In genomic region chr10:79821731-79822130, GRCm38 (mm10) we compare ENCODE assay signal across 14 mouse cellular contexts. TPM values are rescaled to one million over a fixed set of nuclear protein-coding genes. Genes with fewer than 3 reads are reported as not detected.
A peak's percentile ranks its signal among the peaks of the same experiment; 100 is the strongest.
DNase-seq lines count a peak whose midpoint lies in the region; ATAC-seq lines count a peak whose summit lies in the region.
"Had no signal": no experiment of that assay in that cellular context is flagged by ENCODE, and none has a peak within 500 bp of the region (broad histone marks: within the 10 kb centered on the region; RNA-seq: fewer than 3 reads in every experiment).

No protein-coding gene starts in this region.

- H3K27ac ChIP-seq in kidney, embryonic 14.5 days (ENCODE audit: low read depth, low read length), result peak overlapping the region; percentile 63; the same call in 1 of the 2 replicates
- H3K27ac ChIP-seq in neural tube, embryonic 13.5 days (replicated peaks), result 0 out of 2 replicates have a peak overlapping the region, but pooled peaks have one; percentile 59
- no peak overlapping the region for H3K27ac ChIP-seq in neural tube, embryonic 15.5 days (replicated peaks)
- peak overlapping the region; percentile 92 for H3K27ac ChIP-seq in intestine, embryonic 16.5 days (ENCODE audit: low read length)
- H3K27ac ChIP-seq: hindbrain, embryonic 15.5 days; liver, embryonic 13.5 days; midbrain, embryonic 15.5 days; neural tube, embryonic 12.5 days had no signal

- no peak for DNase-seq in kidney, adult 8-10 months
- no peak for DNase-seq in gastrocnemius, postnatal 10 days
- DNase-seq in urinary bladder, adult 2 months (ENCODE audit: low spot score), result no peak
- DNase-seq: cerebellum, postnatal 36 days; liver, embryonic 13.5 days; thymus, adult 2 months had no signal

- H3K36me3 ChIP-seq in kidney, embryonic 14.5 days (ENCODE audit: control insufficient read depth, insufficient read depth, low read length), result peaks cover 25% of the 10 kb centered on the region
- peaks cover 47% of the 10 kb centered on the region for H3K36me3 ChIP-seq in neural tube, embryonic 13.5 days
- peaks cover 39% of the 10 kb centered on the region for H3K36me3 ChIP-seq in neural tube, embryonic 15.5 days
- H3K36me3 ChIP-seq in intestine, embryonic 16.5 days (ENCODE audit: control insufficient read depth, insufficient read depth, low read length), result no peaks in the 10 kb centered on the region
- H3K36me3 ChIP-seq: liver, embryonic 13.5 days had no signal

- WGBS in kidney, embryonic 14.5 days, result 85% methylated on average over 12 of the region's 12 CpGs
- 91% methylated on average over 12 of the region's 12 CpGs for WGBS in neural tube, embryonic 13.5 days
- 91% methylated on average over 12 of the region's 12 CpGs for WGBS in neural tube, embryonic 15.5 days
- 73% methylated on average over 12 of the region's 12 CpGs for WGBS in intestine, embryonic 16.5 days

- no peak for ATAC-seq in kidney, embryonic 14.5 days (ENCODE audit: low FRiP score, low TSS enrichment)
- no peak for ATAC-seq in neural tube, embryonic 13.5 days (ENCODE audit: low read depth)
- ATAC-seq in neural tube, embryonic 15.5 days (ENCODE audit: low FRiP score), result no peak
- ATAC-seq in intestine, embryonic 16.5 days, result no peak
- ATAC-seq: midbrain, embryonic 15.5 days had no signal

- no peak overlapping the region for H3K4me2 ChIP-seq in kidney, embryonic 14.5 days (replicated peaks; ENCODE audit: low read depth, low read length)
- no peak overlapping the region for H3K4me2 ChIP-seq in neural tube, embryonic 13.5 days
- H3K4me2 ChIP-seq in neural tube, embryonic 15.5 days, result no peak overlapping the region; the same call in 1 of the 2 replicates
- peak overlapping the region; percentile 51 for H3K4me2 ChIP-seq in intestine, embryonic 16.5 days (ENCODE audit: low read depth, low read length)
- H3K4me2 ChIP-seq: hindbrain, embryonic 15.5 days; midbrain, embryonic 15.5 days had no signal

- no peak overlapping the region for H3K4me3 ChIP-seq in kidney, embryonic 14.5 days (ENCODE audit: low read length)
- H3K4me3 ChIP-seq in neural tube, embryonic 13.5 days, result no peak overlapping the region
- no peak overlapping the region for H3K4me3 ChIP-seq in neural tube, embryonic 15.5 days (replicated peaks)
- peak overlapping the region; percentile 46 for H3K4me3 ChIP-seq in intestine, embryonic 16.5 days (ENCODE audit: low read length)
- H3K4me3 ChIP-seq: hindbrain, embryonic 15.5 days; liver, embryonic 13.5 days; midbrain, embryonic 15.5 days; neural tube, embryonic 12.5 days had no signal

- H3K4me1 ChIP-seq in kidney, embryonic 14.5 days (ENCODE audit: control insufficient read depth, insufficient read depth, low read length), result peaks cover 26% of the 10 kb centered on the region
- H3K4me1 ChIP-seq in neural tube, embryonic 13.5 days (replicated peaks), result peaks cover 22% of the 10 kb centered on the region; the same call in 1 of the 2 replicates
- H3K4me1 ChIP-seq in neural tube, embryonic 15.5 days, result peaks cover 10% of the 10 kb centered on the region; the same call in 1 of the 2 replicates
- H3K4me1 ChIP-seq in intestine, embryonic 16.5 days (ENCODE audit: control insufficient read depth, insufficient read depth, low read length), result peaks cover 28% of the 10 kb centered on the region

- H3K9me3 ChIP-seq in kidney, embryonic 14.5 days (ENCODE audit: control insufficient read depth, low read length), result no peaks in the 10 kb centered on the region
- H3K9me3 ChIP-seq in neural tube, embryonic 13.5 days, result no peaks in the 10 kb centered on the region
- no peaks in the 10 kb centered on the region for H3K9me3 ChIP-seq in neural tube, embryonic 15.5 days (replicated peaks)
- no peaks in the 10 kb centered on the region for H3K9me3 ChIP-seq in intestine, embryonic 16.5 days (ENCODE audit: control insufficient read depth, low read length)
- H3K9me3 ChIP-seq: hindbrain, embryonic 15.5 days; liver, embryonic 13.5 days; midbrain, embryonic 15.5 days; neural tube, embryonic 12.5 days had no signal

- H3K27me3 ChIP-seq in kidney, embryonic 14.5 days (ENCODE audit: control insufficient read depth, insufficient read depth, low read length), result no peaks in the 10 kb centered on the region
- H3K27me3 ChIP-seq in neural tube, embryonic 13.5 days, result no peaks in the 10 kb centered on the region
- H3K27me3 ChIP-seq in neural tube, embryonic 15.5 days (replicated peaks), result no peaks in the 10 kb centered on the region
- no peaks in the 10 kb centered on the region for H3K27me3 ChIP-seq in intestine, embryonic 16.5 days (replicated peaks; ENCODE audit: control insufficient read depth, insufficient read depth, low read length)
- H3K27me3 ChIP-seq: hindbrain, embryonic 15.5 days; liver, embryonic 13.5 days; midbrain, embryonic 15.5 days; neural tube, embryonic 12.5 days had no signal

- H3K9ac ChIP-seq in kidney, embryonic 14.5 days (ENCODE audit: low read depth, low read length), result no peak overlapping the region
- no peak overlapping the region for H3K9ac ChIP-seq in neural tube, embryonic 13.5 days
- no peak overlapping the region for H3K9ac ChIP-seq in neural tube, embryonic 15.5 days (replicated peaks)
- peak overlapping the region; percentile 72 for H3K9ac ChIP-seq in intestine, embryonic 16.5 days (ENCODE audit: low read depth, low read length)
- H3K9ac ChIP-seq: liver, embryonic 13.5 days; neural tube, embryonic 12.5 days had no signal

RNA-seq across cellular contexts. Expression of gene Misp, which starts 0.9 kb away (rescaled TPM):
- 4.1 and 9.0 TPM in 2 replicates for polyA plus RNA-seq in kidney, embryonic 14.5 days (2014; fragmentation: Nextera tagmentation; extraction: Ambion mirVana)
- 2.1 and 2.5 TPM in 2 replicates for polyA plus RNA-seq in neural tube, embryonic 13.5 days (2015; fragmentation: Nextera tagmentation; extraction: Ambion mirVana)
- 0.33 and 11.5 TPM in 2 replicates for polyA plus RNA-seq in neural tube, embryonic 15.5 days (2015; fragmentation: Nextera tagmentation; extraction: Ambion mirVana)
- 204 and 210 TPM in 2 replicates for polyA plus RNA-seq in intestine, embryonic 16.5 days (2015; fragmentation: Nextera tagmentation; extraction: Ambion mirVana)
- under 1 TPM in 1 of 2 experiments, not detected in 1; 0.54 TPM for total RNA-seq in gastrocnemius, postnatal 10 days (2021)
- 0.66 and 0.92 TPM in 2 replicates for polyA plus RNA-seq in urinary bladder, adult 2 months (2012; rRNA removed)
- total RNA-seq: CH12.LX had no signal

RNA-seq across cellular contexts. Expression of gene Palm, which starts 28.4 kb away (rescaled TPM):
- polyA plus RNA-seq in kidney, embryonic 14.5 days (2014; fragmentation: Nextera tagmentation; extraction: Ambion mirVana), result 101 and 136 TPM in 2 replicates
- polyA plus RNA-seq in neural tube, embryonic 13.5 days (2015; fragmentation: Nextera tagmentation; extraction: Ambion mirVana), result 214 and 231 TPM in 2 replicates
- 227 and 256 TPM in 2 replicates for polyA plus RNA-seq in neural tube, embryonic 15.5 days (2015; fragmentation: Nextera tagmentation; extraction: Ambion mirVana)
- 44.1 and 44.8 TPM in 2 replicates for polyA plus RNA-seq in intestine, embryonic 16.5 days (2015; fragmentation: Nextera tagmentation; extraction: Ambion mirVana)
- total RNA-seq in gastrocnemius, postnatal 10 days (2021), result 10 to 100 TPM; 26.6 to 36.8 TPM
- polyA plus RNA-seq in urinary bladder, adult 2 months (2012; rRNA removed), result 52.6 and 77.5 TPM in 2 replicates

RNA-seq across cellular contexts. Expression of gene Prss57, which starts 31.0 kb away (rescaled TPM):
- not detected in 2 replicates for polyA plus RNA-seq in kidney, embryonic 14.5 days (2014; fragmentation: Nextera tagmentation; extraction: Ambion mirVana)
- 0.07 and 0.69 TPM in 2 replicates for polyA plus RNA-seq in neural tube, embryonic 13.5 days (2015; fragmentation: Nextera tagmentation; extraction: Ambion mirVana)
- 0.14 and 10.2 TPM in 2 replicates for polyA plus RNA-seq in neural tube, embryonic 15.5 days (2015; fragmentation: Nextera tagmentation; extraction: Ambion mirVana)
- 0.07 and 0.11 TPM in 2 replicates for polyA plus RNA-seq in intestine, embryonic 16.5 days (2015; fragmentation: Nextera tagmentation; extraction: Ambion mirVana)
- total RNA-seq in gastrocnemius, postnatal 10 days (2021), result under 1 TPM in 1 of 2 experiments, not detected in 1; 0.11 TPM
- polyA plus RNA-seq in urinary bladder, adult 2 months (2012; rRNA removed), result 0.47 and 0.49 TPM in 2 replicates
- polyA plus RNA-seq: midbrain, embryonic 15.5 days had no signal

RNA-seq across cellular contexts. Expression of gene Ptbp1, which starts 32.5 kb away (rescaled TPM):
- polyA plus RNA-seq in kidney, embryonic 14.5 days (2014; fragmentation: Nextera tagmentation; extraction: Ambion mirVana), result 279 and 333 TPM in 2 replicates
- 87.9 and 114 TPM in 2 replicates for polyA plus RNA-seq in neural tube, embryonic 13.5 days (2015; fragmentation: Nextera tagmentation; extraction: Ambion mirVana)
- 55.8 and 121 TPM in 2 replicates for polyA plus RNA-seq in neural tube, embryonic 15.5 days (2015; fragmentation: Nextera tagmentation; extraction: Ambion mirVana)
- polyA plus RNA-seq in intestine, embryonic 16.5 days (2015; fragmentation: Nextera tagmentation; extraction: Ambion mirVana), result 295 and 302 TPM in 2 replicates
- total RNA-seq in gastrocnemius, postnatal 10 days (2021), result 100 to 1,000 TPM in 1 of 2 experiments, 10 to 100 TPM in 1; 75.2 to 110 TPM
- 140 and 166 TPM in 2 replicates for polyA plus RNA-seq in urinary bladder, adult 2 months (2012; rRNA removed)

RNA-seq across cellular contexts. Expression of gene Fstl3, which starts 44.7 kb away (rescaled TPM):
- polyA plus RNA-seq in kidney, embryonic 14.5 days (2014; fragmentation: Nextera tagmentation; extraction: Ambion mirVana), result 4.9 and 8.2 TPM in 2 replicates
- 1.9 and 2.8 TPM in 2 replicates for polyA plus RNA-seq in neural tube, embryonic 13.5 days (2015; fragmentation: Nextera tagmentation; extraction: Ambion mirVana)
- polyA plus RNA-seq in neural tube, embryonic 15.5 days (2015; fragmentation: Nextera tagmentation; extraction: Ambion mirVana), result 2.6 and 4.5 TPM in 2 replicates
- polyA plus RNA-seq in intestine, embryonic 16.5 days (2015; fragmentation: Nextera tagmentation; extraction: Ambion mirVana), result 15.1 and 16.6 TPM in 2 replicates
- total RNA-seq in gastrocnemius, postnatal 10 days (2021), result 1 to 10 TPM; 1.1 to 1.6 TPM
- polyA plus RNA-seq in urinary bladder, adult 2 months (2012; rRNA removed), result 41.4 and 44.3 TPM in 2 replicates

Comparison
In these comparisons a context has a peak if more than half of its experiments do, and no peak if none do; other contexts are left out.
1. RNA of gene Misp, which starts 0.9 kb away (polyA plus RNA-seq): 204 to 210 TPM in intestine, embryonic 16.5 days; 4.1 to 9.0 TPM in kidney, embryonic 14.5 days, 2.1 to 2.5 TPM in neural tube, embryonic 13.5 days, 0.66 to 0.92 TPM in urinary bladder, adult 2 months and 0.33 to 11.5 TPM in neural tube, embryonic 15.5 days; every median in the first group is over 10 times any median in the second.